Mouse (Mus musculus) hindlimb bud, embryonic 11.5 days (tissue): ENCODE results near the gene Gm17535.
"Not testable (repeated sequence)": the region's sequence is repeated elsewhere in the genome, so short reads cannot be mapped to it uniquely, and the experiment has no call there.

ENCODE experiments used
- DNase-seq: peaks from one replicate; pipeline ENCODE4 v3.0.0-alpha.2; 2012; ENCODE audit warnings: low read depth, low spot score; ENCODE audit errors: extremely low spot score

Gene Gm17535

GRCm38 (mm10) chr9:3034299-3034698, at the start of gene Gm17535:
Gene Gm17535 (plus strand): TSS chr9:3034599.
- DNase-seq = not testable (repeated sequence)

- peak; percentile 97 for DNase-seq
Observed at GRCm38 (mm10) chr9:3000445-3000972, 33.9 kb upstream of the Gm17535 start, which contains the start of gene Gm10722. Gene Gm10722 (plus strand): TSS chr9:3000922.

DNA sequence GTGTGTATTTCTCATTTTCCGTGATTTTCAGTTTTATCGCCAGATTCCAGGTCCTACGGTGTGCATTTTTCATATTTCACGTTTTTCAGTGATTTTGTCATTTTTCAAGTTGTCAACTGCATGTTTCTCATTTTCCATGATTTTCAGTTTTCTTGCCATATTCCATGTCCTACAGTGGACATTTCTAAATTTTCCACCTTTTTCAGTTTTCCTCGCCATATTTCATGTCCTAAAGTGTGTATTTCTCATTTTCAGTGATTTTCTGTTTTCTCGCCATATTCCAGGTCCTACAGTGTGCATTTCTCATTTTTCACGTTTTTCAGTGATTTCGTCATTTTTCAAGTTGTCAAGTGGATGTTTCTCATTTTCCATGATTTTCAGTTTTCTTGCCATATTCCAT, 33.4 kb upstream of the Gm17535 start:
- DNase-seq = not testable (repeated sequence)

GRCm38 (mm10) chr9:3001948-3002659, 32.3 kb upstream of the Gm17535 start:
- peak; percentile 46 for DNase-seq

DNA sequence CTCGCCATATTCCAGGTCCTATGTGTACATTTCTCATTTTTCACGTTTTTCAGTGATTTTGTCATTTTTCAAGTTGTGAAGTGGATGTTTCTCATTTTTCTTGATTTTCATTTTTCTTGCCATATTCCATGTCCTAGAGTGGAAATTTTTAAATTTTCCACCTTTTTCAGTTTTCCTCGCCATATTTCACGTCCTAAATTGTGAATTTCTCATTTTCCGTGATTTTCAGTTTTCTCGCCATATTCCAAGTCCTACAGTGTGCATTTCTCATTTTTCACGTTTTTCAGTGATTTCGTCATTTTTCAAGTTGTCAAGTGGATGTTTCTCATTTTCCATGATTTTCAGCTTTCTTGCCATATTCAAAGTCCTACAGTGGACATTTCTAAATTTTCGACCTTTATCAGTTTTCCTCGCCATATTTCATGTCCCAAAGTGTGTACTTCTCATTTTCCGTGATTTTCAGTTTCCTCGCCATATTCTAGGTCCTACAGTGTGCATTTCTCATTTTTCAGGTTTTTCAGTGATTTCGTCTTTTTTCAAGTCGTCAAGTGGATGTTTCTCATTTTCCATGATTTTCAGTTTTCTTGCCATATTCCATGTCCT, 31.5 kb upstream of the Gm17535 start, which contains the start of gene Gm11168:
Gene Gm11168 (plus strand): TSS at position 553 of the 603 bp plus-strand sequence.
- DNase-seq = not testable (repeated sequence)

DNA sequence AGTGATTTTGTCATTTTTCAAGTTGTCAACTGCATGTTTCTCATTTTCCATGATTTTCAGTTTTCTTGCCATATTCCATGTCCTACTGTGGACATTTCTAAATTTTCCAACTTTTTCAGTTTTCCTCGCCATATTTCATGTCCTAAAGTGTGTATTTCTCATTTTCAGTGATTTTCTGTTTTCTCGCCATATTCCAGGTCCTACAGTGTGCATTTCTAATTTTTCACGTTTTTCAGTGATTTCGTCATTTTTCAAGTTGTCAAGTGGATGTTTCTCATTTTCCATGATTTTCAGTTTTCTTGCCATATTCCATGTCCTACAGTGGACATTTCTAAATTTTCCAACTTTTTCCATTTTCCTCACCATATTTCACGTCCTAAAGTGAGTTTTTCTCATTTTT, 28.2 kb upstream of the Gm17535 start:
- DNase-seq = not testable (repeated sequence)

DNA sequence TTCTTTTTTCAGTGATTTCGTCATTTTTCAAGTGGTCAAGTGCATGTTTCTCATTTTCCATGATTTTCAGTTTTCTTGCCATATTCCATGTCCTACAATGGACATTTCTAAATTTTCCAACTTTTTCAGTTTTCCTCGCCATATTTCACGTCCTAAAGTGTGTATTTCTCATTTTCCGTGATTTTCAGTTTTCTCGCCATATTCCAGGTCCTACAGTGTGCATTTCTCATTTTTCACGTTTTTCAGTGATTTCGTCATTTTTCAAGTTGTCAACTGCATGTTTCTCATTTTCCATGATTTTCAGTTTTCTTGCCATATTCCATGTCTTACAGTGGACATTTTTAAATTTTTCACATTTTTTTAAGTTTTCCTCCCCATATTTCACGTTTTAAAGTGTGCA, 27.8 kb upstream of the Gm17535 start:
- DNase-seq = not testable (repeated sequence)

DNA sequence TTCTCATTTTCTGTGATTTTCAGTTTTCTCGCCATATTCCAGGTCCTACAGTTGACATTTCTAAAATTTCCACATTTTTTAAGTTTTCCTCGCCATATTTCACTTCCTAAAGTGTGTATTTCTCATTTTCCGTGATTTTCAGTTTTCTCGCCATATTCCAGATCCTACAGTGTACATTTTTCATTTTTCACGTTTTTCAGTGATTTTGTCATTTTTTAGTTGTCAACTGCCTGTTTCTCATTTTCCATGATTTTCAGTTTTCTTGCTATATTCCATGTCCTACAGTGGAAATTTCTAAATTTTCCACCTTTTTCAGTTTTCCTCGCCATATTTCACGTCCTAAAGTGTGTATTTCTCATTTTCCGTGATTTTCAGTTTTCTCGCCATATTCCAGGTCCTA, 27.1 kb upstream of the Gm17535 start:
- peak; percentile 73 for DNase-seq

GRCm38 (mm10) chr9:3009331-3009730, 25.1 kb upstream of the Gm17535 start:
- DNase-seq = not testable (repeated sequence)

DNA sequence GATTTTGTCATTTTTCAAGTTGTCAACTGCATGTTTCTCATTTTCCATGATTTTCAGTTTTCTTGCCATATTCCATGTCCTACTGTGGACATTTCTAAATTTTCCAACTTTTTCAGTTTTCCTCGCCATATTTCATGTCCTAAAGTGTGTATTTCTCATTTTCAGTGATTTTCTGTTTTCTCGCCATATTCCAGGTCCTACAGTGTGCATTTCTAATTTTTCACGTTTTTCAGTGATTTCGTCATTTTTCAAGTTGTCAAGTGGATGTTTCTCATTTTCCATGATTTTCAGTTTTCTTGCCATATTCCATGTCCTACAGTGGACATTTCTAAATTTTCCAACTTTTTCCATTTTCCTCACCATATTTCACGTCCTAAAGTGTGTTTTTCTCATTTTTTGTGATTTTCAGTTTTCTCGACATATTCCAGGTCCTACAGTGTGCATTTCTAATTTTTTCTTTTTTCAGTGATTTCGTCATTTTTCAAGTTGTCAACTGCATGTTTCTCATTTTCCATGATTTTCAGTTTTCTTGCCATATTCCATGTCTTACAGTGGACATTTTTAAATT, 22.3 kb upstream of the Gm17535 start:
- DNase-seq = not testable (repeated sequence)

GRCm38 (mm10) chr9:3012733-3013279, 21.6 kb upstream of the Gm17535 start, which contains the start of gene Gm10721:
Gene Gm10721 (plus strand): TSS chr9:3013140.
- not testable (repeated sequence) for DNase-seq

DNA sequence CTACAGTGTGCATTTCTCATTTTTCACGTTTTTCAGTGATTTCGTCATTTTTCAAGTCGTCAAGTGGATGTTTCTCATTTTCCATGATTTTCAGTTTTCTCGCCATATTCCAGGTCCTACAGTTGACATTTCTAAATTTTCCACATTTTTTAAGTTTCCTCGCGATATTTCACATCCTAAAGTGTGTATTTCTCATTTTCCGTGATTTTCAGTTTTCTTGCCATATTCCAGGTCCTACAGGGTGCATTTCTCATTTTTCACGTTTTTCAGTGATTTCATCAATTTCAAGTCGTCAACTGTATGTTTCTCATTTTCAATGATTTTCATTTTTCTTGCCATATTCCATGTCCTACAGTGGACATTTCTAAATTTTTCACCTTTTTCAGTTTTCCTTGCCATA, 19.0 kb upstream of the Gm17535 start, which contains the start of gene Gm10720:
Gene Gm10720 (plus strand): TSS at position 301 of the 400 bp plus-strand sequence.
- DNase-seq = not testable (repeated sequence)

DNA sequence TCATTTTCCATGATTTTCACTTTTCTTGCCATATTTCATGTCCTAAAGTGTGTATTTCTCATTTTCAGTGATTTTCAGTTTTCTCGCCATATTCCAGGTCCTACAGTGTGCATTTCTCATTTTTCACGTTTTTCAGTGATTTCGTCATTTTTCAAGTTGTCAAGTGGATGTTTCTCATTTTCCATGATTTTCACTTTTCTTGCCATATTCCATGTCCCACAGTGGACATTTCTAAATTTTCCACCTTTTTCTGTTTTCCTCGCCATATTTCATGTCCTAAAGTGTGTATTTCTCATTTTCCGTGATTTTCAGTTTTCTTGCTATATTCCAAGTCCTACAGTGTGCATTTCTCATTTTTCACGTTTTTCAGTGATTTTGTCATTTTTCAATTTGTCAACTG, 18.5 kb upstream of the Gm17535 start:
- DNase-seq = not testable (repeated sequence)

DNA sequence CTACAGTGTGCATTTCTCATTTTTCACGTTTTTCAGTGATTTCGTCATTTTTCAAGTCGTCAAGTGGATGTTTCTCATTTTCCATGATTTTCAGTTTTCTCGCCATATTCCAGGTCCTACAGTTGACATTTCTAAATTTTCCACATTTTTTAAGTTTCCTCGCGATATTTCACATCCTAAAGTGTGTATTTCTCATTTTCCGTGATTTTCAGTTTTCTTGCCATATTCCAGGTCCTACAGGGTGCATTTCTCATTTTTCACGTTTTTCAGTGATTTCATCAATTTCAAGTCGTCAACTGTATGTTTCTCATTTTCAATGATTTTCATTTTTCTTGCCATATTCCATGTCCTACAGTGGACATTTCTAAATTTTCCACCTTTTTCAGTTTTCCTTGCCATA, 17.3 kb upstream of the Gm17535 start, which contains the start of gene Gm10719:
Gene Gm10719 (plus strand): TSS at position 301 of the 400 bp plus-strand sequence.
- not testable (repeated sequence) for DNase-seq

GRCm38 (mm10) chr9:3018944-3019343, 15.5 kb upstream of the Gm17535 start:
- not testable (repeated sequence) for DNase-seq

GRCm38 (mm10) chr9:3019835-3020727, 14.3 kb upstream of the Gm17535 start:
- DNase-seq = not testable (repeated sequence)

- DNase-seq = peak; percentile 93
Observed at GRCm38 (mm10) chr9:3022316-3023008, 11.9 kb upstream of the Gm17535 start.

GRCm38 (mm10) chr9:3023312-3023984, 11.0 kb upstream of the Gm17535 start, which contains the start of gene Gm10718:
Gene Gm10718 (plus strand): TSS chr9:3023547.
- not testable (repeated sequence) for DNase-seq
